Mouse (Mus musculus): Measurements from ENCODE around the gene Il17f.
"Not testable (repeated sequence)": the region's sequence is repeated elsewhere in the genome, so short reads cannot be mapped to it uniquely, and the experiment has no call there.

Il17f gene

DNA sequence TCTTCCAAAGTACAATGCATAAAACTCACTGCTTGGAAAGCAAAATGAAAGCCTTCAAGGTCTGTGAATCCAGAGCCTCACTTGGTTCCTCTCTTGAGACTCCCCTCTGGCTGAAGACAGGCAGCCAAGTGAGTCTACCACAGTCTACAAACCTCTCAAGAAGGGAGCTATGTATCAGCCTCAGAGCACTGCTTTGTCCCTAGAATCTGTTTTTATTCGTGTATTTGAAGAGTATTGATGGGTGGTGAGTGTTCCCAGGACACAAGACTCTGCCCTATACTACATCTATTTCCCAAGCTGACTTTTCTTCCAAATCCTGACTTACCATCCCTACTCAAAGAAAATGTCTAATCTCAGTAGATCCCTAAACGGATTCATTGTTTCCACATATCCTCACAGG, 12.1 kb downstream of the Il17f start:
- DNase-seq (ENCODE audit: low spot score): no peak

DNA sequence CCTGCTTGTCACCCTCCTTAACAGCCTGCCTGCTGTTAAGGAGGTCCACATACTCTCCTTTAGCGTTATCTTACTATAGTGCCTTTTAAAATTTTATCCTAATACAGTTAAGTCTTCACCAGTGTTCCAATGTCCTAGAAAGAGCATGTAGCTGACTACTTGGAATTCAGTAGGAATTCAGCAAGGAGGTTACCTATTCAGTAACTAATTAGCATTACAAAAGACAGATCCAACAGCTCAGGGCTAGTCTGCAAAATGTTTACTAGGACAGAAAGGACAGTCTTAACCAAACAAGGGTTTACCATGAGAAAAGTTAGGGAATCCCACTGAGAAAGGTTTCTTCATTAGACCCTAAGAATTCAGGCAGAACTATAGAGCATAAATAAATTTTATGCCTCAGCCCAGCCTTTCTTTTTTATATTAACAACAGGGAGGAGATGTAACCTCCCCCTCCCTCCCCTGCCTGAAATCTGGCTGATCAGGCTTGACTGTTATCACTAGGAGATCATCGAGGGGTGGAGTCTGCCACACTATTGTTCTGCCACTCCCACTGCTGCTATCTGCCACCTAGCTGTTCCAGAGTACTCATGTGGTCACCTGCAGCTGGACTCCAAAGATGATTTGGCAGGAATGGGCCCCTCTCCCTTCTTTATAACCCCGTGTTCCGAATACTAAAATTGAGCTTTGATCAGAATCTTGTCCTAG, 16.2 kb downstream of the Il17f start:
- not testable (repeated sequence) for DNase-seq (ENCODE audit: low spot score)

DNA sequence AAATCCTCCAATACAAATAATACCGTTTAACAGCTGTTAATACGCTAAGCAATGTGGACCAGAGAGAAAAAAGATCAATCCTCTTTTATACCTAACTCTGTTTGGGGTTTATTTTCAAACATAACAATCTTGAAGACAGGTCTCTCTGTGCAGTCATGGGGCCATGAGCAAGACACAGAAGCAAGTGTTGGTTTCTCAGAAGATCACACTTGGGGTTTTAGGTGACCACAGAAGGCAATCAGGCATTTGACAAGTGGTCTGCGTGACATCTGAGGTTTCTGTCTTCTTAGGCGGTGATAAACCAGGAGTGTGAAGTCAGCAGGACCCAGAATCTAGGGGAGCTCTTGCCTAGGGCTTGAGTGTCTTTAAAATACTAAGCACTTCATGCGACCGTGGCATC, 23.9 kb downstream of the Il17f start:
- DNase-seq (ENCODE audit: low spot score): no peak

DNA sequence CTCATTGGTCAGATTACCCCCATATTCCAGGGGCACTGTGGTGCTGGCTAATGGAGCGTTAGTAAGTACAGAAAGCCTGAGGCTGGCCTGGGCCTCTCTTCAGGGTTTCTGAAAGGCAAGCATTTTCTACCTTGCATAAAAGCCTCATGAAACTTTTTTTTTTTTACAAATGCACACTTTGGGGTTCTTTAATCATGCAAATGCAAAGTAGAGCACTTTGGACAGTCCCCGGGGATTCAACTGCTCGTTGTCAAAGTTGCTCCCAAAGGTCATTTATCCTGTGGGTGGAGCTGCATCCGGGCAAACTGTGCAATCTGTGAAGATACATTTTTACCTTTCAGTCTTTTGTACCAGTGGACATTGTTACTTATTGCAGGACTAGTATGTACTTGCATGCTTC, 29.0 kb downstream of the Il17f start:
- no peak for DNase-seq (ENCODE audit: low spot score)

DNA sequence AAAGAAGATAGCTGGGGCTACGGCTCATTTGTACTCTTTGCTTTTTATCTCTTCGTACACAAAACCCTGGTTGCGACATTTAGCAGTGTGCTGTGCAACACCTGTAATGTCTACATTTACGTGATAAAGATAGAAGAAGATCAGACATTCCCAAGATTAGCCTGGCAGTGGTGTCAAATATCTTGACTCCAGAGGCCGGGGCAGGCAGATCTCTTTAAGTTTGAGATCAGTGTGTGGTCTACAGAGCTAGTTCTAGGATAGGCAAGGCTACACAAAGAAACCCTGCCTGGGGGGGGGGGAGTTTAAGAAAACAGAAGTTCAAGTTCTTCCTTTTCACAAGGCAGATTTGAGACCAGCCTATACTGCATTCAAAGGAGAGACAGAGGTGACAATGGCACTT, 30.1 kb downstream of the Il17f start:
- DNase-seq (ENCODE audit: low spot score): no peak

DNA sequence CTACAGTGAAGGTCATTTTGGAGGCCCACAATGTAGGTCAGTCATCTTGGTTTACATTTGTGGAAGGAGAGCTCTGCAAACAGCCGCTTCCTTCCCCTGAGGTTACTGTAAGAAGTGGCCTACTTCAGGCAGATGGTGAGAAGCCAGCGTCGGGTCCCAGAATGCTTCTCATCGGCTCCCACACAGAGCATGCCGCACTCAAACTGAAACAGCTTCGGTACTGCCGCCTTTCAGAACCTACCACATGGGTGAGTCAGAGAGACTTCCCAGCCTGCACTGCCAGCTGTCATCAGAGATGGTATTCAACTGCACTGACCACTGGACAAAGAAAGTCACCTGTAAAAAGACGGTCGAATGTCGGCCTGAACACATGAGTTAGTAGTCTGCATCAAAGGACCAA, 30.6 kb downstream of the Il17f start:
- no peak for DNase-seq (ENCODE audit: low spot score)

DNA sequence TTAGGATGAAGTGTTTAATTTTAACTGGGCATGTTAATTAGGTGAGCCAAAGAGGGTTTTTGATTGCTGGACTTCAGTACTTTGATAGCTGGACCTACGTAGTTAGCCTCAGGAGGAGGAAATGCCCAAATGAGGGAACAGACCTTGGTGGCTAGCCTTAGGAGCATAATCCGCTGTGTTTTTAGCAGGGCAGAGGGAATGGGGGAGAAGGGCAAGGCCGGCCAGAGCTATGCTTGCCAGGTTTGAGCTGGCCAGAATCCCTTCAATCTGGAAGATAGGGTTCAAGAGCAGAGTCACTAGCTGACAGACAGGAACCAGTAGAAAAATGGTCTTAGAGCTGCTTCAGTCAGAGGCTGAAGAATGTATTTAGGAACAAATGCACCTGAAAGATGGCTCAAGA, 32.8 kb downstream of the Il17f start:
- DNase-seq (ENCODE audit: low spot score): no peak

DNA sequence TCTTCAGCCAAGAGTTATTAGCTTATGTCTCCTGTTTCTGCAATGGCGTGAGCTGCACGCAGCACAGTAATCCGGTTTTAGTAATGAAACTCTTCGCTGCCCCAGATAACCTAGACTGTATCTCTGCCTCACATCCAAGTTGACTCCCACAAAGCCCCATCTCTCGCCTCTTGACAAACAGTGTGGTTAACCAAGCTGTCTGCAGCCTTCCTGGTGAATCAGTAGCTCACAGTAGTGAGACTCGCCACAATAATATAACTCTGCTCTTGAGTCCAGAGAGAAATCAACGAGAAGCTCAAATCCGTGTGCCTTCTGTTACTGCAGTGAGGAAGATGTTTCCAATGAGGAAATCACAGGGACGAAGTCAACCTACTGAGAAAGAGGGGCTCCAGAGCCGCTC, 36.0 kb downstream of the Il17f start:
- no peak for DNase-seq (ENCODE audit: low spot score)

DNA sequence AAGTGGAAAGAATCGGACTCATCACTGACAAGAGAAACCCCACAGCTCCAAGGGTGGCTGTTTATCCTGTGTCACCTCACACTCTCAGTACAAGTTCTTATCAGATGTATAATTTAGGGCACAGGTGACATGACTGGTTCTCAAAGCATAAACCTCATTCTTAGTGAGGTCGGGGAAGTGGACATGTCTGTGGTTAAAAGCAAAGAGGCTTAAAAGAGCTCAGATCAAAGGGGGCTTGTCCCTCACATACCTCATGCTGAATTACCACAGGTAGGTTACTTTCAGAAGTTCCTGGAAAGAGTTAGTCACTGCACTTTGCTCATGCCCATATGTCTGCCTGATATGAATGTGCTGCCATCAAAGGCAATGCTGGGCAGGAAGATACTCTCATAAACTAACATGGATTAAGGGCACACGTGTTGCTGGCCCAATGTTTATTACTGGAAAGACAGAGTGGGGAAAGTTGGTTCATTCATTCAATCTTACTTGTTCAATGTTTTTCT, 49.9 kb downstream of the Il17f start:
- DNase-seq (ENCODE audit: low spot score): no peak

DNA sequence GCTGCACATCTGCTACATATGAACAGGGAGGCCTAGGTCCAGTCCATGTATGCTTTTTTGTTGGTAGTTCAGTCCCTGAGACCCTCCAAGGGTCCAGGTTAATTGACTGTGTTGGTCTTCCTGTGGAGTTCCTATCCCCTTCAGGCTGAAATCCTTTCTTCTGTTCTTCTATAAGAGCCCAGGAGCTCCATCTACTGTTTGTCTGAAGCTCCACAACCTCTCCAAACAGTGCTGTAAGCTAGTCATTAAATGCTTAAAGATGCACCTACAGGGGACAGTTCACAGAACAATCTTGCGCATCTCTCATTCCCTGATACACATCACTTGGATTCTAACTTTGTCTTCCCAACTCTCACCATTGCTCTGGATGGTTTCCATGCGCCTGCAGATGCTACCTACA, 51.9 kb downstream of the Il17f start:
- no peak for DNase-seq (ENCODE audit: low spot score)

DNA sequence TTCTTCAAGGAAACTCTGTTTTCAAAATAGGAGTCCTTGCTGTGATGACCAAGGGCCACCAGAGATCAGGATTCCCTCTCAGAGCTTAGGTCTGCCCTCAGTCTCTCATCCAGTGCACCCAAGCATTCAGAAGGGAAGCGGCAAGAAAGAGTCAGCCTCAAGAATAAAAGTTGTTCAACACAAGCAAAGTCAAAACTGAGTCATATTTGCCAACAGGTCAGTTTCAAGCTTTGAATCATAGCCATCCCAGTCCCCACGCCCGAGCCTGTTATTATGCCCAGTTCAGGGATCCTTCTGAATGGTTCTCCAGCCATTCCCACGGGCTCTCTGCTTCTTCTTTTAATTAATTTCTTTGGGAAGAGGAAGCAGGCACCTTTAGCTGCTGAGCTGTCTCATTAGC, 53.8 kb downstream of the Il17f start:
- no peak for DNase-seq (ENCODE audit: low spot score)

DNA sequence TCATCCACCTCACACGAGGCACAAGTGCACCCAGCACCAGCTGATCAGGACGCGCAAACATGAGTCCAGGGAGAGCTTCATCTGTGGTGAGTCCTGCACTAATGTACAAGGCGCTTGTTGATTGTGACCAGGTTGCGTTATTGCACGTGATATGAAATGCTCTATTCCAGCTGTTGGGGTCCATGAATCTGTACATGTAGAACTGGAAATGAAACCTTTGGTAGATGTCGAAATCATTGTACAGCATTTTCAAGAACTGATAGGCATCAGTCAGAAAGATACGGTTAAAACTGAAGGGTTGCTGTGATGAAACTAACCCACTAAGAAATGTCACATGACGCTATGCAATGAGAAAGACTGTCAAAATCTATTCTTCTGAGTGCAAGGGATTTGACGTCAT, 59.5 kb downstream of the Il17f start, which contains the start of gene Il17a:
Gene Il17a, plus strand, starts transcription at position 3 of the 400 bp plus-strand sequence.
- no peak for DNase-seq (ENCODE audit: low spot score)
